Mouse (Mus musculus): Measurements from ENCODE around the gene Abcb11. TPM values are rescaled to one million over a fixed set of nuclear protein-coding genes. Genes with fewer than 3 reads are reported as not detected.

Gene Abcb11
- polyA plus RNA-seq, 1 experiment, result 0.03 TPM

DNA sequence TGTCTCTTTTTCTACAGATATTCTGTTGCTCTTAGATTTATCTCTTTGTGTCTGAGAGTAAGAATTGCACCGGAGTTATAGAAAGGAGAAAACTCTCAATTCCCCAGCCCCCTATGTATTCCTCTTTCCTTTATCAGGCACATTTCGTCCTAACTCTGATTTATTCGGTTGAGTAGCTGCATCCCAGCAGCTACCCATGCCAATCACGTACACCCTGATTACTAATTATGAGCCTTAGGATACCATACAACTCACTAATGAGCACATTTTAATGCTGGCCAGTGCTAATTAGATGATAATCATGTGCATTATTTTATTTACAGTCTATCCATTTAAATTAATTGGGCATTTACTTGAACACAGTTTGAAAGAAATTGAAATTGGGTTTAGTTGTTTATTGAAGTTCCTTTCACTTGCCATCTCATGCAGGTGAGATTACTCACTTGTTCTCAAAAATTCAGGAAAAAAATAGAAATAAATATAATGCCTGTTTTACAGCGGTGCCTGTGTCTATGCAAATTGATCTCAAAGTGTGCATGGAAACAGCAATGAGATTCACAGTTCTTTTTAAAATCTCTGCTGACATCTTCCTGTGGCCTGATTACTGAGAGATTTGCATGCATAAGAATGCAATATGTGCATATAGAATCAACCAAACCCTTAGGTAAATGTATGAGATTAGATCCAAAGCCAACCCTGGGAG lies 107.3 kb downstream of the Abcb11 start:
- no peak overlapping the region for H3K27ac ChIP-seq (ENCODE audit: control insufficient read depth, insufficient read depth, low read length)

DNA sequence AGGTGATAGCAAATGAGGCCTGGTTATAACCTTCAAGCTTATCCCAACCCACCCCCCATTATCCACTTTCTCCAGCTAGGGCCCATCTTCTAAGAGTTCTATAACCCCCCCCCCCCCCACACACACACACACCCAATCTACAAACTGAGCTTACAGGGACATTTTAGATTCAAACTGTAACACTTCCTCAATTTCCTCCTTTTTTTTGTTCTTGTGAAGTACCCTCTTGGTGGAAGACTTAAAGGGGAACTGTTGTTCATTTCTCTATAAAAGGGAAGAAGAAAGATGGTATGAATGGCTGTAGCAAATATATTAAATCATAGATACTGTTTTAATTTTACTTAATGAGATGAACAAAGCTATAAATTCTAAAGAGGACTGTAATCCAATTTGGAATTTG lies 110.3 kb downstream of the Abcb11 start:
- no peak for DNase-seq
- TF ChIP-seq CTCF (IDR thresholded peaks at IDR 0.05; ENCODE audit: borderline replicate concordance, control insufficient read depth, extremely low read depth, insufficient read depth, low read length, poor library complexity), result no peak
- no peak for TF ChIP-seq POLR2A (IDR thresholded peaks at IDR 0.05; ENCODE audit: control insufficient read depth, extremely low read depth, insufficient read depth, low read length, poor library complexity)

More for the DNA sequence above, 107.3 kb downstream of the Abcb11 start:
- H3K4me1 ChIP-seq (replicated peaks; ENCODE audit: control insufficient read depth, insufficient read depth, low read length), result no peaks in the 10 kb centered on the region
- no peak for DNase-seq
- H3K36me3 ChIP-seq (ENCODE audit: control insufficient read depth, insufficient read depth, low read length), result no peaks in the 10 kb centered on the region
- H3K27me3 ChIP-seq (ENCODE audit: control insufficient read depth, insufficient read depth, low read length), result no peaks in the 10 kb centered on the region
- no peak overlapping the region for H3K4me3 ChIP-seq (ENCODE audit: control insufficient read depth, insufficient read depth, low read length)
- WGBS, result 95% methylated on average over 5 of the region's 5 CpGs
- TF ChIP-seq CTCF (IDR thresholded peaks at IDR 0.05; ENCODE audit: borderline replicate concordance, control insufficient read depth, extremely low read depth, insufficient read depth, low read length, poor library complexity) (no peak), POLR2A (IDR thresholded peaks at IDR 0.05; ENCODE audit: control insufficient read depth, extremely low read depth, insufficient read depth, low read length, poor library complexity) (no peak)

DNA sequence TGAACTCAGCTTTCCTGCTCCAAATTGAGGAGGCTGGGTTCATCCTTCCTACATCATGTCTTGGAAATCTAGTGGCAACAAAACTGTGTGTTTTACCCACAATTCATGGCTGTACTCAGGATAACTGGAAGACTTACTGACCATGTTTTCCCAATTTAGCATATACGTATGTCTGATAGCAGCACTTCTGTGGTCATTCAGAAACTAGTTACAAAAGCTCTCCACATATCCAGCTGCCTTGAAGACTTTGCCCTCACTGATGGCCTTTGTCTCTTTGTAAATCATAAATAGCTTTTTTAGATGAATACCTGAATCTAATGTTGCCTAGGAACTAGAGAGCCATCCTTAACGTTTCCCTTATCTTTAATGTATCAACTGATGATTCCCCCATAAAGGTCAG lies 112.3 kb downstream of the Abcb11 start:
- Histone ChIP-seq H3K36me3 (ENCODE audit: control insufficient read depth, insufficient read depth, low read length) (no peaks in the 10 kb centered on the region), H3K27me3 (ENCODE audit: control insufficient read depth, insufficient read depth, low read length) (no peaks in the 10 kb centered on the region), H3K4me1 (replicated peaks; ENCODE audit: control insufficient read depth, insufficient read depth, low read length) (no peaks in the 10 kb centered on the region), H3K4me3 (ENCODE audit: control insufficient read depth, insufficient read depth, low read length) (no peak overlapping the region), H3K27ac (ENCODE audit: control insufficient read depth, insufficient read depth, low read length) (no peak overlapping the region)
- WGBS, result 56% methylated on average over 2 of the region's 2 CpGs
- no peak for TF ChIP-seq CTCF (IDR thresholded peaks at IDR 0.05; ENCODE audit: borderline replicate concordance, control insufficient read depth, extremely low read depth, insufficient read depth, low read length, poor library complexity)
- TF ChIP-seq POLR2A (IDR thresholded peaks at IDR 0.05; ENCODE audit: control insufficient read depth, extremely low read depth, insufficient read depth, low read length, poor library complexity), result no peak
- no peak for DNase-seq

More for the DNA sequence above, 110.3 kb downstream of the Abcb11 start:
- Histone ChIP-seq H3K36me3 (ENCODE audit: control insufficient read depth, insufficient read depth, low read length) (no peaks in the 10 kb centered on the region), H3K4me3 (ENCODE audit: control insufficient read depth, insufficient read depth, low read length) (no peak overlapping the region), H3K4me1 (replicated peaks; ENCODE audit: control insufficient read depth, insufficient read depth, low read length) (no peaks in the 10 kb centered on the region), H3K27me3 (ENCODE audit: control insufficient read depth, insufficient read depth, low read length) (no peaks in the 10 kb centered on the region), H3K27ac (ENCODE audit: control insufficient read depth, insufficient read depth, low read length) (no peak overlapping the region)

DNA sequence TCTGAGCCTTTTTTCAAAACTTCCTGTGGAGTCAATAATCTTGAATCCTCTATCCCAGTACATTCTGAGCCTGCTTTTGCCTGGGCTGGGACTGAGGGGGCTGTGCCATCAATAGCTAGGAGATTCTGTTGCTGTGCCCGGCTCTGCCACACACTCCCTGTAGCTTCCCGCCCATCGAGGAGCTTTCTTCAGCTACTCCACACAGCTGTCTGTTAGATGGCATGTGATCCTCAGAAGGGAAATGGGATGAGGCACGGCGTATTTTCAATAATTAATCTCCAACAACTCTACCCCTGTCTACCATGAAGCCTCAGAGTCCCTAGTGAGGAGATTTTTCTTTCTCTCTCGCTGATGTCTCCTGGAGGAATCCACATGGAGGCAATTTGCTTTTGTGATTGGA lies 113.8 kb downstream of the Abcb11 start:
- no peaks in the 10 kb centered on the region for H3K27me3 ChIP-seq (ENCODE audit: control insufficient read depth, insufficient read depth, low read length)
- 95% methylated on average over 6 of the region's 6 CpGs for WGBS
- no peak overlapping the region for H3K4me3 ChIP-seq (ENCODE audit: control insufficient read depth, insufficient read depth, low read length)
- H3K4me1 ChIP-seq (replicated peaks; ENCODE audit: control insufficient read depth, insufficient read depth, low read length), result no peaks in the 10 kb centered on the region
- no peak for DNase-seq
- TF ChIP-seq CTCF (IDR thresholded peaks at IDR 0.05; ENCODE audit: borderline replicate concordance, control insufficient read depth, extremely low read depth, insufficient read depth, low read length, poor library complexity) (no peak), POLR2A (IDR thresholded peaks at IDR 0.05; ENCODE audit: control insufficient read depth, extremely low read depth, insufficient read depth, low read length, poor library complexity) (no peak)
- no peak overlapping the region for H3K27ac ChIP-seq (ENCODE audit: control insufficient read depth, insufficient read depth, low read length)
- no peaks in the 10 kb centered on the region for H3K36me3 ChIP-seq (ENCODE audit: control insufficient read depth, insufficient read depth, low read length)

DNA sequence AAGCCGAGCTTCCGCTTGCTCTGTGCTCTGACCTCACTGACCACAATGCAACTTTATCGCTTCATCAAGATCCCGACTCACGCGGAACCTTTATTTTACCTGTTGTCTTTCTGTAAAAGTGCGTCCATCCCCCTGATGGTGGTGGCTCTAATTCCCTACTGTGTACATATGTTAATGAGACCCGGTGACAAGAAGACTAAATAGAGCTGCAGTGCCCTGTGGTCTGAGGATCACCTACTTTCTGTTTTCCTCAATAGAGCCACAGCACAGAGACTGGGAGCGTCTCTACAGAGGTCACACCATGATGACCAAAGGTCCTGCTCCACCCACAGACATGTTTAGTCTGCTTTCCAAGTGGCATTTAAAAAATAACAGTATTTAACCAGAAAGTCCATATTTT lies 115.5 kb downstream of the Abcb11 start:
- DNase-seq, result no peak
- H3K4me3 ChIP-seq (ENCODE audit: control insufficient read depth, insufficient read depth, low read length), result no peak overlapping the region
- no peak overlapping the region for H3K27ac ChIP-seq (ENCODE audit: control insufficient read depth, insufficient read depth, low read length)
- WGBS, result 96% methylated on average over 9 of the region's 9 CpGs
- H3K27me3 ChIP-seq (ENCODE audit: control insufficient read depth, insufficient read depth, low read length), result no peaks in the 10 kb centered on the region
- no peaks in the 10 kb centered on the region for H3K36me3 ChIP-seq (ENCODE audit: control insufficient read depth, insufficient read depth, low read length)
- TF ChIP-seq POLR2A (IDR thresholded peaks at IDR 0.05; ENCODE audit: control insufficient read depth, extremely low read depth, insufficient read depth, low read length, poor library complexity) (no peak), CTCF (IDR thresholded peaks at IDR 0.05; ENCODE audit: borderline replicate concordance, control insufficient read depth, extremely low read depth, insufficient read depth, low read length, poor library complexity) (no peak)
- no peaks in the 10 kb centered on the region for H3K4me1 ChIP-seq (replicated peaks; ENCODE audit: control insufficient read depth, insufficient read depth, low read length)

DNA sequence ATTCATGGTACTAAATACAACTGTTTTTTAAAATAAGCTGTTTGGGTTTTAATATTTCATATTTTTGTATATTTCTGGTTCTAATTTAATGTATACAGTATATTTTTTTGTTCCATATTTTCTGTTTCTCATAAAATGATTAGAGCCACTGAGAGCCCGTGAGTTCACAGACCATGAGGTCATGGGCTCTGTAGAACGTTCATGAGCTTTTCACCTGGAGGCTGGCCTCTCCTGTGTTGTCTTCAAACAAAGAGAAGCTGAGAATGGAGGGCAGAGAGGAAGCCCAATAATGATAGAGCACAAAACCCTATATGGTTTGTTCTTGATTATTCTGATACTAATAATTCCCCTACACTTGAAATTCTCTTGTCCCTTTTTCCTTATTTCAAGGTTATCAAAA lies 117.7 kb downstream of the Abcb11 start:
- Histone ChIP-seq H3K27ac (ENCODE audit: control insufficient read depth, insufficient read depth, low read length) (no peak overlapping the region), H3K36me3 (ENCODE audit: control insufficient read depth, insufficient read depth, low read length) (no peaks in the 10 kb centered on the region), H3K4me3 (ENCODE audit: control insufficient read depth, insufficient read depth, low read length) (no peak overlapping the region), H3K27me3 (ENCODE audit: control insufficient read depth, insufficient read depth, low read length) (no peaks in the 10 kb centered on the region), H3K4me1 (replicated peaks; ENCODE audit: control insufficient read depth, insufficient read depth, low read length) (no peaks in the 10 kb centered on the region)
- no peak for DNase-seq
- WGBS, result 74% methylated on average over 2 of the region's 2 CpGs
- no peak for TF ChIP-seq CTCF (IDR thresholded peaks at IDR 0.05; ENCODE audit: borderline replicate concordance, control insufficient read depth, extremely low read depth, insufficient read depth, low read length, poor library complexity)
- no peak for TF ChIP-seq POLR2A (IDR thresholded peaks at IDR 0.05; ENCODE audit: control insufficient read depth, extremely low read depth, insufficient read depth, low read length, poor library complexity)

DNA sequence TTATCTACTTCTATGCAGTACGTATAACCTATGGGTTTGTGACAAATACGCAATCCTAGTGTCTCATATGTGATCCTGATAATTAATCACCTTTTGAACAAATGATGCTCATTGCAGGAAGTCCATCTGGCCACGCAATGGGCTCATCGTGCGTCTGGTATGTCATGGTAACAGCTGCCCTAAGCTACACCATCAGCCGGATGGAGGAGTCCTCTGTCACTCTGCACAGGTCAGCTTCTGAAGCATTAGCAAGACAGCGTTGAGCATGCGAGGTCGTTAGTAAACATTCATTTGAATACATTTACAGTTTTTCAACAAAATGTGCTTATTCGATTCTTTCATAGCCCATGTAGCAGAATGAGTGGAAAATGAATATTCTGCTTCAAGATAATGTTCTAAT lies 119.6 kb downstream of the Abcb11 start:
- Histone ChIP-seq H3K4me1 (replicated peaks; ENCODE audit: control insufficient read depth, insufficient read depth, low read length) (no peaks in the 10 kb centered on the region), H3K4me3 (ENCODE audit: control insufficient read depth, insufficient read depth, low read length) (no peak overlapping the region), H3K27ac (ENCODE audit: control insufficient read depth, insufficient read depth, low read length) (no peak overlapping the region), H3K27me3 (ENCODE audit: control insufficient read depth, insufficient read depth, low read length) (no peaks in the 10 kb centered on the region), H3K36me3 (ENCODE audit: control insufficient read depth, insufficient read depth, low read length) (no peaks in the 10 kb centered on the region)
- no peak for DNase-seq
- WGBS, result 94% methylated on average over 10 of the region's 10 CpGs
- TF ChIP-seq CTCF (IDR thresholded peaks at IDR 0.05; ENCODE audit: borderline replicate concordance, control insufficient read depth, extremely low read depth, insufficient read depth, low read length, poor library complexity), result no peak
- TF ChIP-seq POLR2A (IDR thresholded peaks at IDR 0.05; ENCODE audit: control insufficient read depth, extremely low read depth, insufficient read depth, low read length, poor library complexity), result no peak
